In the genomic region with DNA sequence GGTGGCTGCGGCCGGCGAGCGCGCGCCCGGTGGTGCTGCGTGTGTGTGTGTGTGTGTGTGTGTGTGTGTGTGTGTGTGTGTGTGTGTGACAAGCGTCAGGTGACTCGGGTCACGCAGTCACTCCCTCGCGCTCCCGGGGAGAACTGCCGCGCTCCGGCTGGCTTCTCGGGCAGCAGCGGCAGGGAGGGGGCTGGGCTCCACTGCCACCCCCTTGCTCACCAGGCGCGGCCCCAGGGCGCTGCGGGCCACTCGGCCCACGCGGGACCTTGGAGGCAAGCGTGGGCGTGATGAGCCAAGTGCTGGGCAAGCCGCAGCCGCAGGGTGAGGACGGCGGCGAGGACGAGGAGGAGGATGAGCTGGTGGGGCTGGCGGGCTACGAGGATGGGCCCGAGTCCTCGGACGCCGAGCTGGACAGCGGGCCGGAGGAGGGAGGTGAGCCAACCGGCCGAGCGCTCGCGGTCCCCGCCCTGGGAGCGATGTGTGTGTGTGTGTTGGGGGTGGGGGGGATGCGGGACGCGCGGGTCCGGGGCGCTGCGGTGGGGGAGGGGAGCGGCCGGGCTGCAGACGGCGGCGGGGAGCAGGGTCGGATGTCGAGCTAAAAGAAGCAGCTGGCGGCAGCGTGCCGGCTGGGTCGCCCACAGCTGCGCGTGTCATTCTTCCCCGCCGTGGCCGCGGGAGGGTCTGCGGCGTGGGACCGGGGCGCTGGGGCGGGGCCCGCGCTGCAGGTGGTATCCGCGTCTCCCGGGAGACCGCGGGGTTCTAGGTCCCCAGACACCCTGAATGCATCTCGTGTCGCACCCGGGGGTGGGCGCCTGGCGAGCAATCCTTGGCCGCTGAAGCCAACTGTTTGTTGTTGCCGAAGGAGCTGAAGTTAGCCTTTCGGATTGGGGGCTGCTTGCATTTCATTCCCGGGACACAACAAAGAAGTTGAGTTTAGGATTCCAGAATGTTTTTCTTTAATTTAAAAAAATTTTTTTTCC, we compare ENCODE assay signal across 8 mouse cellular contexts. TPM values are rescaled to one million over a fixed set of nuclear protein-coding genes. Genes with fewer than 3 reads are reported as not detected.
DNase-seq lines count a peak whose midpoint lies in the region; ATAC-seq lines count a peak whose summit lies in the region.

No protein-coding gene starts in this region.

- ATAC-seq in hindbrain, embryonic 12.5 days (ENCODE audit: low FRiP score): peak; percentile 80

- no peaks in the 10 kb centered on the region for H3K36me3 ChIP-seq in hindbrain, embryonic 12.5 days

- H3K4me2 ChIP-seq in hindbrain, embryonic 12.5 days (replicated peaks): peak overlapping the region; percentile 95

- H3K9ac ChIP-seq in hindbrain, embryonic 12.5 days: peak overlapping the region; percentile 87

- H3K4me1 ChIP-seq in hindbrain, embryonic 12.5 days: peaks cover 23% of the 10 kb centered on the region

- H3K9me3 ChIP-seq in hindbrain, embryonic 12.5 days (replicated peaks): no peaks in the 10 kb centered on the region

- peak overlapping the region; percentile 86 for H3K27ac ChIP-seq in hindbrain, embryonic 12.5 days

- H3K27me3 ChIP-seq in hindbrain, embryonic 12.5 days: 0 out of 2 replicates have a peak, but pooled peaks cover 4% of the 10 kb centered on the region

- under 1% methylated on average over 86 of the region's 94 CpGs for WGBS in hindbrain, embryonic 12.5 days

- peak; percentile 74 for DNase-seq in Muller cell, postnatal 12 days (ENCODE audit: inconsistent ontology term)
- peak; percentile 86 for DNase-seq in cerebellum, adult 9-11 months
- peak; percentile 23 to 58 for DNase-seq in frontal cortex, postnatal 14 days (ENCODE audit: low spot score in 2 of 2)
- DNase-seq in layer of hippocampus, postnatal 25 days (ENCODE audit: extremely low spot score in 1 of 2, low spot score in 1 of 2): peak; percentile 43 to 56
- peak; percentile 52 for DNase-seq in lung, postnatal 10 days
- peak; percentile 56 for DNase-seq in retina, adult 2 months (ENCODE audit: low read depth, low spot score)
- peak; percentile 84 to 92 for DNase-seq in thymus, postnatal 36 days

- H3K4me3 ChIP-seq in hindbrain, embryonic 12.5 days: peak overlapping the region; percentile 71

RNA-seq across cellular contexts. Expression of a gene that starts 0.6 kb away (rescaled TPM):
- 40.1 and 44.2 TPM in 2 replicates for polyA plus RNA-seq in hindbrain, embryonic 12.5 days (2016; fragmentation: Nextera tagmentation; extraction: Ambion mirVana)
- 10 to 100 TPM; 58.9 to 60.5 TPM for total RNA-seq in layer of hippocampus, postnatal 25 days (2021)

RNA-seq across cellular contexts. Expression of a gene that starts 32.8 kb away (rescaled TPM):
- polyA plus RNA-seq in hindbrain, embryonic 12.5 days (2016; fragmentation: Nextera tagmentation; extraction: Ambion mirVana): 25.7 and 27.5 TPM in 2 replicates
- 10 to 100 TPM; 34.8 to 35.6 TPM for total RNA-seq in layer of hippocampus, postnatal 25 days (2021)

RNA-seq across cellular contexts. Expression of a gene that starts 47.8 kb away (rescaled TPM):
- polyA plus RNA-seq in hindbrain, embryonic 12.5 days (2016; fragmentation: Nextera tagmentation; extraction: Ambion mirVana): 55.8 TPM in 2 replicates
- total RNA-seq in layer of hippocampus, postnatal 25 days (2021): 100 to 1,000 TPM in 1 of 2 experiments, 10 to 100 TPM in 1; 97.2 to 101 TPM

Comparison
In these comparisons a context has a peak if more than half of its experiments do, and no peak if none do; other contexts are left out.
1. Peak in every context shown above with its lines: DNase-seq, ATAC-seq, H3K4me3 ChIP-seq and H3K27ac ChIP-seq.